In genomic region chr10:50822363-50822762, GRCm38 (mm10) we compare ENCODE assay signal across 28 mouse cellular contexts.
"Had no signal": no experiment of that assay in that cellular context is flagged by ENCODE, and none has a peak within 500 bp of the region (broad histone marks: within the 10 kb centered on the region; RNA-seq: fewer than 3 reads in every experiment).

No protein-coding gene starts in this region.

- H3K36me3 ChIP-seq: embryonic facial prominence, embryonic 10.5 days; embryonic facial prominence, embryonic 12.5 days; embryonic facial prominence, embryonic 13.5 days; embryonic facial prominence, embryonic 15.5 days; forebrain, embryonic 10.5 days; forebrain, embryonic 15.5 days had no signal

- H3K4me2 ChIP-seq: embryonic facial prominence, embryonic 12.5 days; embryonic facial prominence, embryonic 13.5 days; embryonic facial prominence, embryonic 15.5 days; forebrain, embryonic 13.5 days; forebrain, embryonic 15.5 days; heart, embryonic 11.5 days had no signal

- H3K27ac ChIP-seq: embryonic facial prominence, embryonic 10.5 days; embryonic facial prominence, embryonic 12.5 days; embryonic facial prominence, embryonic 13.5 days; embryonic facial prominence, embryonic 15.5 days; forebrain, embryonic 10.5 days; forebrain, embryonic 13.5 days; forebrain, embryonic 15.5 days; gastrocnemius, adult 2 months; heart, adult 2 months; heart, embryonic 10.5 days had no signal

- DNase-seq: cerebellum, adult 8-10 months; cerebellum, adult 9-10 months; cerebellum, adult 9-11 months; cerebellum, postnatal 10 days; cerebellum, postnatal 14 days; cerebellum, postnatal 25 days; cerebellum, postnatal 36 days; embryo, embryonic 11 days; gastrocnemius, adult 2 months; gastrocnemius, postnatal 10 days; gastrocnemius, postnatal 14 days; gastrocnemius, postnatal 25 days; gastrocnemius, postnatal 36 days; heart, adult 11 months; heart, adult 18-20 months; heart, adult 2 months had no signal

- H3K9ac ChIP-seq: embryonic facial prominence, embryonic 12.5 days; embryonic facial prominence, embryonic 13.5 days; embryonic facial prominence, embryonic 15.5 days; forebrain, embryonic 13.5 days; forebrain, embryonic 15.5 days had no signal

- H3K4me1 ChIP-seq: embryonic facial prominence, embryonic 10.5 days; embryonic facial prominence, embryonic 12.5 days; embryonic facial prominence, embryonic 13.5 days; embryonic facial prominence, embryonic 15.5 days; forebrain, embryonic 10.5 days; forebrain, embryonic 13.5 days; forebrain, embryonic 15.5 days; heart, embryonic 10.5 days had no signal

- H3K9me3 ChIP-seq: embryonic facial prominence, embryonic 10.5 days; embryonic facial prominence, embryonic 12.5 days; embryonic facial prominence, embryonic 13.5 days; embryonic facial prominence, embryonic 15.5 days; forebrain, embryonic 10.5 days; forebrain, embryonic 13.5 days; forebrain, embryonic 15.5 days; heart, embryonic 10.5 days had no signal

- H3K4me3 ChIP-seq: embryonic facial prominence, embryonic 10.5 days; embryonic facial prominence, embryonic 12.5 days; embryonic facial prominence, embryonic 13.5 days; embryonic facial prominence, embryonic 15.5 days; erythroblast, embryonic 14.5 days; forebrain, embryonic 10.5 days; forebrain, embryonic 13.5 days; forebrain, embryonic 15.5 days; gastrocnemius, adult 2 months; heart, adult 2 months; heart, embryonic 10.5 days had no signal

- H3K27me3 ChIP-seq: embryonic facial prominence, embryonic 12.5 days; embryonic facial prominence, embryonic 13.5 days; embryonic facial prominence, embryonic 15.5 days; forebrain, embryonic 13.5 days; forebrain, embryonic 15.5 days had no signal

- ATAC-seq: forebrain, embryonic 13.5 days; forebrain, embryonic 14.5 days; forebrain, embryonic 15.5 days; forebrain, embryonic 16.5 days had no signal
